Mouse (Mus musculus): ENCODE results near the gene Snrpn. TPM values are rescaled to one million over a fixed set of nuclear protein-coding genes. Genes with fewer than 3 reads are reported as not detected.

The Snrpn gene
- polyA plus RNA-seq, 1 experiment, result 7.7 TPM

- H3K27ac ChIP-seq (ENCODE audit: control insufficient read depth, insufficient read depth, low read depth, low read length), result no peak overlapping the region
- no peaks in the 10 kb centered on the region for H3K36me3 ChIP-seq (ENCODE audit: control insufficient read depth, insufficient read depth, low read length)
- no peak for TF ChIP-seq CTCF (IDR thresholded peaks at IDR 0.05; ENCODE audit: control insufficient read depth, insufficient read depth, insufficient replicate concordance, low read depth, low read length)
- no peak for TF ChIP-seq POLR2A (IDR thresholded peaks at IDR 0.05; ENCODE audit: control insufficient read depth, low read depth, low read length)
- H3K27me3 ChIP-seq (ENCODE audit: control insufficient read depth, insufficient read depth, low read length), result no peaks in the 10 kb centered on the region
- H3K4me3 ChIP-seq (ENCODE audit: control insufficient read depth, low read depth, low read length), result peak overlapping the region; percentile 86
- H3K4me1 ChIP-seq (ENCODE audit: control insufficient read depth, insufficient read depth, low read length), result peaks cover 21% of the 10 kb centered on the region
Observed at GRCm38 (mm10) chr7:60003921-60004605, 136.0 kb downstream of the Snrpn start.

DNA sequence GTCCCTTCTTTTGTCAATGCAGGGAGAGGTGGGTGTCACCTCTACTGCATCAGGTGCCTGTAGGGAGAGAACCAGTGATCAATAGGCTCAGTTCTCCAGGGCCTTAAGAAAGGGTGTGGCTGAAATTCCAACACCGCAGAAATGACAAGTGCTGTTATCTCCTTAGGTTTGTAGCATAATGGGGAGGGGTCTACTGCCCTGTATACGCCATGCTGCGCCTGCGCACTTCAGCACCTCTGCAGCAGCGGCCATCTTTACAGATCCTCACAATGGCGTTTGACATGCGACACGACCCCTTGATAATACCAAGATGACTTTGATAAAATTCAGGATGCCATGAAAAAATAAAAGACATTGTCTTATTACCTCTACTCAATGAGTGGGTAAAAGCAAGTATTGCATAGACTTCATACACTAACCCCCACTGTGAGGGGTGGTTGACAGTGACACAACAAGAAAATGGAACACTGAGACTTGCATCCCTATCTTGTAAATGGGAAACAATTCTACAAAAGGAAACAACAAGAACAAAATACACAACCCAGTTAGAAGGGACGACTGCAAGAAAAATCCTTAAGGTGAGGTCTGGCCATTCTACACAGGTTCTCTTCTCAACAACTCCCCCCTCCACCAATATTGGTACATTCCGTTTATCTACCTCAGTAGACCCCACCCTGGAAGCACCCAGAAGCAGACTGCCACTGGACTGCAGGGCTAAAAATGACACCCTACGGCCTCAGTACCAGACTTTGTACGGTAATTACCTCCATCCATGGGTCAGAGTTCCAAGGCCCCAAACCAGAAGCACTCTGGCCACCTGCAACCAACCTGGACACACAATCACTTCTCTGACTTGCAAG, 136.8 kb downstream of the Snrpn start:
- no peak for TF ChIP-seq CTCF (IDR thresholded peaks at IDR 0.05; ENCODE audit: control insufficient read depth, insufficient read depth, insufficient replicate concordance, low read depth, low read length)
- TF ChIP-seq POLR2A (IDR thresholded peaks at IDR 0.05; ENCODE audit: control insufficient read depth, low read depth, low read length), result no peak
- H3K4me1 ChIP-seq (ENCODE audit: control insufficient read depth, insufficient read depth, low read length), result peaks cover 21% of the 10 kb centered on the region
- peak overlapping the region; percentile 86 for H3K4me3 ChIP-seq (ENCODE audit: control insufficient read depth, low read depth, low read length)
- H3K27ac ChIP-seq (ENCODE audit: control insufficient read depth, insufficient read depth, low read depth, low read length), result 0 out of 2 replicates have a peak overlapping the region, but pooled peaks have one; percentile 18
- no peaks in the 10 kb centered on the region for H3K36me3 ChIP-seq (ENCODE audit: control insufficient read depth, insufficient read depth, low read length)
- H3K27me3 ChIP-seq (ENCODE audit: control insufficient read depth, insufficient read depth, low read length), result no peaks in the 10 kb centered on the region

GRCm38 (mm10) chr7:59978646-59979045, 161.4 kb downstream of the Snrpn start:
- Histone ChIP-seq H3K27ac (ENCODE audit: control insufficient read depth, insufficient read depth, low read depth, low read length) (no peak overlapping the region), H3K4me1 (ENCODE audit: control insufficient read depth, insufficient read depth, low read length) (no peaks in the 10 kb centered on the region), H3K27me3 (ENCODE audit: control insufficient read depth, insufficient read depth, low read length) (no peaks in the 10 kb centered on the region), H3K36me3 (ENCODE audit: control insufficient read depth, insufficient read depth, low read length) (no peaks in the 10 kb centered on the region), H3K4me3 (ENCODE audit: control insufficient read depth, low read depth, low read length) (no peak overlapping the region)
- TF ChIP-seq POLR2A (IDR thresholded peaks at IDR 0.05; ENCODE audit: control insufficient read depth, low read depth, low read length) (no peak), CTCF (IDR thresholded peaks at IDR 0.05; ENCODE audit: control insufficient read depth, insufficient read depth, insufficient replicate concordance, low read depth, low read length) (no peak)

Other genes starting within 250 kb of the Snrpn start
- gene Snurf, start 135.2 kb downstream of the Snrpn start, polyA plus RNA-seq (2012; rRNA removed), result not detected in 2 replicates
- gene Gm38393, start 135.2 kb downstream of the Snrpn start, polyA plus RNA-seq (2012; rRNA removed), result 0.12 and 0.20 TPM in 2 replicates